Mouse (Mus musculus) olfactory bulb, adult 2 months (tissue): ENCODE measurements at regions not wholly inside any gene's neighbourhood (a gene's known extent, or its start where the extent isn't known, plus 50 kb on each side); places are given as distances from the start of the nearest gene placed in this dataset.

ENCODE experiments used
- CTCF ChIP-seq: fragments of 200-500 bp; IDR thresholded peaks from 2 replicates; pipeline ENCODE4 v1.5.1; 2012; ENCODE audit warnings: low read depth, mild to moderate bottlenecking, low read length, moderate library complexity; ENCODE audit not compliant: insufficient read depth
- POLR2A ChIP-seq: fragments of 200-500 bp; IDR thresholded peaks from 2 replicates; pipeline ENCODE4 v1.6.1; 2012; ENCODE audit warnings: mild to moderate bottlenecking, low read depth, low read length, moderate library complexity; ENCODE audit not compliant: insufficient read depth

GRCm38 (mm10) chr19:27161933-27162332 is 54.4 kb upstream of the Vldlr start:
- TF ChIP-seq CTCF: no peak
- no peak for TF ChIP-seq POLR2A
